Mouse (Mus musculus): ENCODE results near the gene Foxn3. TPM values are rescaled to one million over a fixed set of nuclear protein-coding genes. Genes with fewer than 3 reads are reported as not detected.

Gene Foxn3
- polyA plus RNA-seq, 1 experiment from 2014 or later: 51.9 TPM

DNA sequence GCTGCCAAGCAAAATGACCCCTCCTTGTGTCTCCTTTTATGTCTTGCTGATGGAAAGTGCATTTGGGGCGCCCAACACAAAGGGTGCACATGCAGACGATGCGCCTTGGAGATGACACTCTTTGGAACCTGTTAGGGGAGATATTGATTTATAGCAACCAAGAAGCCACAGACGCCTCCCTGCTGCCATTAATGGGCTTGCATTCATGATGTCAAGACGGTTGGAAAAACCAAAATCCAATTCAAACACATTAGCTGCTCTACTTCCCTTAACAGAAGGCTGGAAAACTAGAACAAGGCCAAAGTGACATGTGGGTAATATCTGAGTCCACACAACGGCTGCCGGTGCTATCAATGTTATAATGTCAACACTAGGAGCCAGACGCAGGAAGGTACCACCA lies 314.8 kb downstream of the Foxn3 start:
- Histone ChIP-seq H3K4me3 (no peak overlapping the region), H3K27ac (replicated peaks) (no peak overlapping the region), H3K36me3 (no peaks in the 10 kb centered on the region), H3K9ac (no peak overlapping the region), H3K27me3 (replicated peaks) (no peaks in the 10 kb centered on the region), H3K9me3 (no peaks in the 10 kb centered on the region), H3K4me2 (no peak overlapping the region), H3K4me1 (peaks cover 56% of the 10 kb centered on the region)
- ATAC-seq (ENCODE audit: extremely low read depth, insufficient number of reproducible peaks, low FRiP score, low TSS enrichment): no peak
- WGBS: 76% methylated on average over 8 of the region's 8 CpGs

DNA sequence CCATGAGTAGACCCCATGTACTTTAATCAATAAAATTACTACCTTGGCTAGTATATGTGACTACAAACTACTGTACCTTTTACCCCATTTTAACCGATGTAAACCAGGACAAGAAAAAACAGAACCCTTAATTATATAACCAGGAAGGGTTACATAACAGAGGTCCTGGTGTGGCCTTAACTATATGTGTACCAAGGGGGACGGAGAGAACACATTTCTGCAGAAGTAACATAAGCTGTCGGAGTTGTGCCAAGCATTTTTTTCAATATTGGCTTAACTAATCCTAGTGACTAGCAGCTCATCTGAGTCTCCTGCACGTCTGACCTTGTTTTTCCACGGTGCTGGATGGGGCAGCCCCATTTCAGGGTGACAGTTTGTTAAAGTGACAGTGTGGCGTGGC lies 315.4 kb downstream of the Foxn3 start:
- Histone ChIP-seq H3K27ac (replicated peaks) (no peak overlapping the region), H3K9me3 (no peaks in the 10 kb centered on the region), H3K4me2 (no peak overlapping the region), H3K9ac (no peak overlapping the region), H3K4me1 (peaks cover 55% of the 10 kb centered on the region), H3K4me3 (no peak overlapping the region), H3K36me3 (no peaks in the 10 kb centered on the region), H3K27me3 (replicated peaks) (no peaks in the 10 kb centered on the region)
- WGBS: 69% methylated on average over 6 of the region's 6 CpGs
- ATAC-seq (ENCODE audit: extremely low read depth, insufficient number of reproducible peaks, low FRiP score, low TSS enrichment): no peak

DNA sequence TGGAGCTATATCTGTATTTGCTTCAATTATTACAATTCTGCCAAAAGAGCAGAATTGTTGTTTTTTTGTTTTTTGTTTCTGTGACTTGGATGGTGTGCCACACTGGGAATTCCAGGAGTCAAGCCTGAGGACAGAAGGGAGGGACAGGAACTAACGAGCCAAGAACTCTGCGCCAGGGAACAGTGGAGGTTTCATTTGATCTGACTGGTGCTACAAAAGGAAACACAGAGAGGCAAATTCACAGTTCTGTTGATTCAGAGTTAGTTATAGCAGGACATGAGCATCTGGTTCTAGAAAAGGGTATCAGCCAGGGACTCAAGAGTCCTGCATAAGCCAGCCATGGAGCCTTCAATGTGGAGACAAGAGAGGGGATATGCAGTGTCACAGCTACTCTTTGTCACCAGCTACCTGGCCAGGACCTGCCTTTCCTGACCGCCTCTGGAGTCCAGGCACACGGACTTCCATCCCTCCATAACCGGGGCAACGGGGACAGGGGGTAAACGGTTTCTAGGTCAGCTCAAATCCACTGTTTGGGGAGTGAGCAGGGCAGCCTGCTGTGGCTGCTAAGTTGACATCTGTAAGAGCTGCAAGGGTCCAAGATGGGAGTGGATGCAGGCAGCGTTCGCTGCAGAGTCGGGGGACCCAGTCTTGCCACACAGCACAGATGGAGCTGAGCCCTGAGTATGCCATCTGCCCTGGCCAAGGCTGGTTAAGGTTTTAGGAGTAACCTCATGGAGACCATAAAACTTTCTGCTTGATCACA lies 316.2 kb downstream of the Foxn3 start:
- WGBS: 75% methylated on average over 10 of the region's 10 CpGs
- Histone ChIP-seq H3K4me3 (no peak overlapping the region), H3K4me2 (no peak overlapping the region)

DNA sequence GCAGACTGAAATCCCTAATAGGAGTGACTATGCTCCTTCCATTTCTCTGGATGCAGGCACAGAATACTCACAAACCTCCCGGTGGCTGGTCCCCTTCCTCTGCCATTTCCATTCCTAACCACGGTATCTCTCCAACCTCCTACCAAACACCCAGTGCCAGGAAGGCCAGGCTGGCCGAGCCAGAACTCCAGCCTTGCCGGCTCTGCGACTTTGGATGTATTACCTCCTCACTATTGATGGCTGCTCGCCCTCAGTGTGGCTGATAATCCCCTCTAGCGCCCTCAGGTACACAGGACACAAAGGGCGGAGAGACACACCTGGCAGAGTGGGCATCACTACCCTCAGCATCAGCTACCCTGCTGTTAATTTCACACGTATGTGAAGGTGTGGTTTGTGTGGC lies 318.7 kb downstream of the Foxn3 start:
- Histone ChIP-seq H3K36me3 (no peaks in the 10 kb centered on the region), H3K27me3 (replicated peaks) (no peaks in the 10 kb centered on the region), H3K9ac (no peak overlapping the region), H3K4me2 (no peak overlapping the region), H3K27ac (replicated peaks) (no peak overlapping the region), H3K9me3 (no peaks in the 10 kb centered on the region), H3K4me1 (peaks cover 45% of the 10 kb centered on the region), H3K4me3 (no peak overlapping the region)
- 85% methylated on average over 9 of the region's 9 CpGs for WGBS
- no peak for ATAC-seq (ENCODE audit: extremely low read depth, insufficient number of reproducible peaks, low FRiP score, low TSS enrichment)

More for the DNA sequence above, 316.2 kb downstream of the Foxn3 start:
- Histone ChIP-seq H3K36me3 (no peaks in the 10 kb centered on the region), H3K27me3 (replicated peaks) (no peaks in the 10 kb centered on the region), H3K4me1 (peaks cover 53% of the 10 kb centered on the region), H3K27ac (replicated peaks) (no peak overlapping the region), H3K9me3 (no peaks in the 10 kb centered on the region), H3K9ac (peak overlapping the region; percentile 8; the same call in 1 of the 2 replicates)
- no peak for ATAC-seq (ENCODE audit: extremely low read depth, insufficient number of reproducible peaks, low FRiP score, low TSS enrichment)

DNA sequence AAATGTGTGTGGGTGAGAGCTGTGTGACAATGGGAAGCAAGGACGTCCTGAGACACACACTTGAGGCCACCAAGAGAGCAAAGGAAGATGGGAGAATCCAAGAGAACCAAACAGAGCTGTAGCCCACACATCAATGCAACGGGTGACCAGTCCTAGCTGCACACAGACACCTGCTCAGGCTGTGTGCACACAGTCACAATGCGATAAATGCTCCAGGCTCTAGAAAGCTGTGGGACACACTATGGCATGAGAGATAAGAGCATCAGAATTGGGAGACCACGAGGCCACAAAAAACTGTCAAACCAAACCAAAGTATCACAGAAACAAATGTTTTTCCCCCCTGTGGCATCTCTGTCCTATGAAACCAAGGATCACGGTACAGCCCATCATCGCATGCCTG lies 319.1 kb downstream of the Foxn3 start:
- Histone ChIP-seq H3K4me1 (peaks cover 44% of the 10 kb centered on the region), H3K27ac (replicated peaks) (no peak overlapping the region), H3K36me3 (no peaks in the 10 kb centered on the region), H3K9me3 (no peaks in the 10 kb centered on the region), H3K9ac (no peak overlapping the region), H3K4me2 (no peak overlapping the region), H3K27me3 (replicated peaks) (no peaks in the 10 kb centered on the region), H3K4me3 (no peak overlapping the region)
- 89% methylated on average over 6 of the region's 6 CpGs for WGBS
- ATAC-seq (ENCODE audit: extremely low read depth, insufficient number of reproducible peaks, low FRiP score, low TSS enrichment): no peak

DNA sequence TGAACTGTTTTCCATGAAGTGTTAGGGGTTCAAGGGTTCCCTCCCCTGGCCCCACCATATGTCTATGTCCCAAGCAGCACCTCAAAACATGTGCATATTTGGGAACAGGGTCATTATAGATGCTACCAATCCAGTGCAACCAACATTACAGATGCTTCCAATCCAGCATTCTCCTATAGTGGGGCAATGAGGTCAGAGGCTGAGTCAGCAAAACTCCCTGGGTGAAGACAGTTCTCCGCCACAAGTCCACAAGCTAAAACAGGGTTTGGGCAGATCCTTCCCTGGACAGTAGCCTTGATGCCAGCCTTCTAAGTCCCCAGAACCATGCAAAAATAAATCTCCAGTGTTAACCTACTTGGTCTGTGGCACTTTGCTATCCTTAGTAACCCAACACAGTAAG lies 320.1 kb downstream of the Foxn3 start:
- H3K4me1 ChIP-seq: peaks cover 42% of the 10 kb centered on the region
- H3K9ac ChIP-seq: no peak overlapping the region
- no peaks in the 10 kb centered on the region for H3K9me3 ChIP-seq
- no peaks in the 10 kb centered on the region for H3K36me3 ChIP-seq
- no peak overlapping the region for H3K27ac ChIP-seq (replicated peaks)
- H3K4me3 ChIP-seq: no peak overlapping the region
- H3K4me2 ChIP-seq: no peak overlapping the region
- H3K27me3 ChIP-seq (replicated peaks): no peaks in the 10 kb centered on the region
- 91% methylated on average over 1 of the region's 1 CpGs for WGBS
- no peak for ATAC-seq (ENCODE audit: extremely low read depth, insufficient number of reproducible peaks, low FRiP score, low TSS enrichment)

DNA sequence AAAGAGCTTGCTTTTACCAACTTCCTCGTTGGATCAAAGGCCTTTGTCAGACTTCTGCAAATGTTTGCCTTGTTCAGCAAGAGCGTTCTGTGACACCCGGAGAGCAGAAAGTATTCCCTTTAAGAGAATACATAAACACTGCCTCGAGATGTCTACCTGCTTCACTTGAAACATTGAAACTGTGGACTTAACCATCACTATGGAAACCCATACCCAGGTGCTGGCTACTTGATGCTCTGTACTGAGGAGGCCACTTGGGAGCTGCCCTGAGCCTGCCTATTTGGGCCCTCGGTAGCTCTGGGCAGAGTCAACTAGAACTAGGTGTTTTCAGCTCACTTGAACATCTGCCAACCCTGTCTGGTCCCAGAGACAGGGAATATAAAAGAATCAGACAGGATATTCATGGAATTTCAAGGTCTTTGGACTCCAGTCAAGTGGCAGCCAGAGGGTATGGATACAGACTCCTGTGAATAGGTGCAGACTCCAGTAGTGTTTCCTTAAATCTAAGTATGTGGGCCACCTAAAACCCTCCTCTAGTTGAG lies 323.1 kb downstream of the Foxn3 start:
- Histone ChIP-seq H3K9ac (no peak overlapping the region), H3K9me3 (no peaks in the 10 kb centered on the region), H3K36me3 (no peaks in the 10 kb centered on the region), H3K4me2 (no peak overlapping the region), H3K4me3 (no peak overlapping the region), H3K4me1 (peaks cover 46% of the 10 kb centered on the region), H3K27ac (replicated peaks) (no peak overlapping the region), H3K27me3 (replicated peaks) (no peaks in the 10 kb centered on the region)
- 66% methylated on average over 5 of the region's 5 CpGs for WGBS
- no peak for ATAC-seq (ENCODE audit: extremely low read depth, insufficient number of reproducible peaks, low FRiP score, low TSS enrichment)

DNA sequence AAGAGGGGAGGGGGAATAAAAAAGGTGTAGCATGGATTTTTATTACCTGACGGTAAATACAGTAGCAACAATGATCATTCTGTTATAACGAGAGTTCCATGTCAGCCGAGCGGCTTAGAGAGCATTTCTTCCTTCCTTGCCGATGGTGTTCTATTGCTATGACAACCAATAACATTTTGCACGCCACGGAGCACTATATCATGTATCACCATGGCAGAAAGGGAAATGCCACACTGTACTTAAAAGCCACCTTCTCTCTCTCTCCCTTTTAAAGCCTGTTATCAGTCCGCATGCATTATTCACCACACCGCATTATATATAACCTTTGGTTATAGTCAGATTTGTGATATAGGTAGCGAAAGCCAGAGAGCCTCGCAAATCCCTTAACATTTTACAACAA lies 323.6 kb downstream of the Foxn3 start:
- H3K27me3 ChIP-seq (replicated peaks): no peaks in the 10 kb centered on the region
- H3K27ac ChIP-seq (replicated peaks): no peak overlapping the region
- peaks cover 45% of the 10 kb centered on the region for H3K4me1 ChIP-seq
- WGBS: 78% methylated on average over 11 of the region's 11 CpGs
- no peak overlapping the region for H3K9ac ChIP-seq
- H3K4me3 ChIP-seq: no peak overlapping the region
- ATAC-seq (ENCODE audit: extremely low read depth, insufficient number of reproducible peaks, low FRiP score, low TSS enrichment): no peak
- no peaks in the 10 kb centered on the region for H3K9me3 ChIP-seq
- H3K4me2 ChIP-seq: no peak overlapping the region
- no peaks in the 10 kb centered on the region for H3K36me3 ChIP-seq

DNA sequence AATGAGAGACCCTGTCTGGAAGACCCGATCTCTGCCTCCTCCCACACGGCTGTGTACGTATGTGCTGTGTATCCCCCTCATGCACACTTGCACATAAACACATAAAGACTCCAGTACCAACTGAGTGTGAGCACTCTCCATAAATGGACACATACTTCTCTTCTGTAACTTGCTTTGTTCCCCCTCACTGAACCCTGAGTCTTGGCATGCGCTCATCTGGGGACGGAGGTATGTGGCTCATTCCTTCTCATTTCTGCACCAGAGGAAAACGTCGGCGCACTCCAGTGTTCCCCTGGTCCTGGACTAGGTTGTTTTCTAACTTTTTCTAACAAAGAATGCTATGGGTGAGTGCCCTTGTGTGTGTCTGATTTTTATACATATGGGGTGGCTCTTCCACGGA lies 325.9 kb downstream of the Foxn3 start:
- Histone ChIP-seq H3K27ac (replicated peaks) (no peak overlapping the region), H3K4me3 (no peak overlapping the region), H3K4me1 (peaks cover 66% of the 10 kb centered on the region), H3K36me3 (no peaks in the 10 kb centered on the region), H3K9ac (no peak overlapping the region), H3K27me3 (replicated peaks) (no peaks in the 10 kb centered on the region), H3K4me2 (no peak overlapping the region), H3K9me3 (no peaks in the 10 kb centered on the region)
- ATAC-seq (ENCODE audit: extremely low read depth, insufficient number of reproducible peaks, low FRiP score, low TSS enrichment): no peak
- WGBS: 89% methylated on average over 9 of the region's 9 CpGs

DNA sequence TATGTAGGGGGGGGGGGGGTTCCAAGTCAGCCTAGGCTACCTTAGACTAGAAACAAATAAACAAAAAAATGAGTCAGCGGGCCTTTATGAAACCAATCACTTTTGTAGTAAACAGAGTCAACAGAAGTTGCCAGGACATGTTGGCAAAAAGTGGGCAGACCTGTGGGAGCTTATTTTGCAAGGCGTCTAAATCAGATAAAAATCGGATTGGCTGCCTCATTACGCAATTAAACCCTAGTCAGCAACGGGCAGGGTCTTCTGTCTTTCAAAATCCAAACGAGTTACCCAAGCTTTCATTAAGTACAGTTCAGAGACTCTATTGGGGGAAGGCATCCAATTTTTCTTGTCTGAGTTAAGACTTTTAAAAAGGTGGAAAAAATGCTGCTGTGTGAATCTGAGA lies 329.0 kb downstream of the Foxn3 start:
- Histone ChIP-seq H3K9ac (no peak overlapping the region), H3K4me1 (peaks cover 73% of the 10 kb centered on the region), H3K9me3 (no peaks in the 10 kb centered on the region), H3K4me3 (no peak overlapping the region), H3K36me3 (no peaks in the 10 kb centered on the region), H3K27me3 (replicated peaks) (no peaks in the 10 kb centered on the region), H3K4me2 (no peak overlapping the region), H3K27ac (replicated peaks) (peak overlapping the region; percentile 51; the same call in 1 of the 2 replicates)
- WGBS: 60% methylated on average over 6 of the region's 6 CpGs
- no peak for ATAC-seq (ENCODE audit: extremely low read depth, insufficient number of reproducible peaks, low FRiP score, low TSS enrichment)

DNA sequence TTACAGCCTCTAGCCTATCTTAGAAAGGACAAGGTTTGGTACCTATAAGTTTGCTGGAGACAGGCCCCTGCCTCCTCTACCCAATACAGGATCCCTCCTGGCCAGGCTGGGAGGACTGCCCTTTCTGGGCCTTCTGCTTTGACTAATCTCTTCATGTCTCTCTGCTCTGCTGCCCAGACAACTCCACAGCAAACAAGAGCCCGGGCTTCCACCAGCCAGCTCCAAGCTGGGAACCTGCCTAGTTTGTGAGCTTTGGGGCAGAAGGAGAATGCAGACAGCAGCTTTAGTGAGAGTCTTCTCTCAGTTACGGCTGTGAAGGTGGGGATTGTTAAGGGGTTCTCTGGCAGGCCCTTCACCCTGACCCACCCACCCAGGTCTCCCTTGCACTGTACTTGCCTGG lies 330.0 kb downstream of the Foxn3 start:
- peaks cover 66% of the 10 kb centered on the region for H3K4me1 ChIP-seq
- no peak overlapping the region for H3K4me3 ChIP-seq
- ATAC-seq (ENCODE audit: extremely low read depth, insufficient number of reproducible peaks, low FRiP score, low TSS enrichment): no peak
- H3K27ac ChIP-seq (replicated peaks): peak overlapping the region; percentile 51
- H3K36me3 ChIP-seq: no peaks in the 10 kb centered on the region
- 48% methylated on average over 2 of the region's 2 CpGs for WGBS
- H3K27me3 ChIP-seq (replicated peaks): no peaks in the 10 kb centered on the region
- no peaks in the 10 kb centered on the region for H3K9me3 ChIP-seq
- H3K4me2 ChIP-seq: no peak overlapping the region
- H3K9ac ChIP-seq: peak overlapping the region; percentile 8

DNA sequence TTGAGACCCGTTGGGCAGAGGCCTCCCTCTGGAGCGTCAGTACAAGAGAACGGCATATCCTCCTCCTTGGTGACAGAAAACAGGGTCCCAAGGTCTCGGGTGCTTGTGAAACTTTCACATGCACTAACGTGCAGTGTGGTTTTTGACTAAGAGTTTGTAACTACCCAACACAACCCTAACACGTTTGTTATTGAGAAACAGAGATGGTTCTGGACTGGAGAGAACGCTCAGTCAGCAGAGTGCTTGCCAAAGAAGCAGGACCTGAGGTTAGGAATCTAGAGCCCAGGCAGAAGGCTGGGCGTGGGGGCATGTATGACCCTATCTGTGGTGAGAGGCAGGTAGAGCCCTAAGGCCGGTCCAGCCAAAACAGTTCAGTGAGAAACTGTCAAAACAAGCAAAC lies 330.9 kb downstream of the Foxn3 start:
- H3K27ac ChIP-seq (replicated peaks): no peak overlapping the region
- H3K4me2 ChIP-seq: no peak overlapping the region
- WGBS: 75% methylated on average over 9 of the region's 9 CpGs
- no peaks in the 10 kb centered on the region for H3K27me3 ChIP-seq (replicated peaks)
- no peaks in the 10 kb centered on the region for H3K9me3 ChIP-seq
- H3K36me3 ChIP-seq: no peaks in the 10 kb centered on the region
- no peak for ATAC-seq (ENCODE audit: extremely low read depth, insufficient number of reproducible peaks, low FRiP score, low TSS enrichment)
- H3K9ac ChIP-seq: no peak overlapping the region
- H3K4me3 ChIP-seq: no peak overlapping the region
- peaks cover 61% of the 10 kb centered on the region for H3K4me1 ChIP-seq
